Mouse (Mus musculus): Measurements from ENCODE around the gene B4galnt4.

- TF ChIP-seq CTCF (IDR thresholded peaks at IDR 0.05; ENCODE audit: extremely low read depth, insufficient read depth, low read length) (no peak), POLR2A (IDR thresholded peaks at IDR 0.05; ENCODE audit: extremely low read depth, insufficient read depth, low read length) (no peak)
Observed at GRCm38 (mm10) chr7:141093950-141094349, 33.0 kb downstream of the B4galnt4 start.

Measured in cortical plate, adult 2 months (tissue).